Mouse (Mus musculus): ENCODE results near the gene Ripor1. TPM values are rescaled to one million over a fixed set of nuclear protein-coding genes. Genes with fewer than 3 reads are reported as not detected.

The Ripor1 gene
- polyA plus RNA-seq, 1 experiment from 2014 or later = 19.1 TPM

DNA sequence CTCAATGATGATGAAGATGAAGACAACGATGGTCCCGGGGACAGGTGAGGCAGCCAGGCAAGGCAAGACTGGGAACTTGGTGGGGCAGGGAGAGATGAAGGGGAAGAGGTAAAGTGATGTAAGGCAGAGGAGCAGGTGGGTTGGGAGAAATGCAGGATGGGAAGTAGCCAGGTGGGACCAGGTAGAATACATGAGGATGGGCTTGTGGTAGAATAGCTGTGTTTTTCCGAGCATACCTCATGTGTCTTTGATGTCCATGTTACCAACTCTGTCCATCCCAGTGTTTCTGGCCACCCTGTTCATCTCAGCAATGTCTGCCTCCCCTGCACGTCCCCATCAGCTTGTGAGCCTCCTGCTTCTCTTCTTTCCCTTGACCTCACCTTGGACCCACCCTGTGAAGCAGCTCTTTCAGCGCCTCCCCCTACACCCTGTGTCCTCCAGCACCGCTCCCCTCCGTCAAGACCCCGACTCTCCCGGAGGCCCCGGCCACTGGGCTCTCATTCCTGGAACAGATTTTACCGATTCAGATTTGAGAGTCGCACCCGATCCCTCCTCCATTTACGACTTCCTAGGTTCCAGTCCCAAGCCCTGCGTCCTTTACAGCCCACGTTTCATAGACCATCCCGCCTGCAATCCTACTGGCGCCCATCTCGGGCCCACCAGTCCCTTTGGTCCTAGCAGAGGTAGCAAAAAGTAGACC, 14.0 kb downstream of the Ripor1 start:
- ATAC-seq (replicated peaks; ENCODE audit: low FRiP score, low TSS enrichment, low read depth) (no peak), DNase-seq (ENCODE audit: low spot score) (no peak)
- no peak overlapping the region for H3K4me3 ChIP-seq (ENCODE audit: low read depth, low read length)
- WGBS = 91% methylated on average over 19 of the region's 19 CpGs
- H3K4me2 ChIP-seq (ENCODE audit: low read length) = no peak overlapping the region
- no peaks in the 10 kb centered on the region for H3K27me3 ChIP-seq (replicated peaks; ENCODE audit: control insufficient read depth, insufficient read depth, low read length)
- H3K9me3 ChIP-seq (ENCODE audit: control insufficient read depth, low read length) = no peaks in the 10 kb centered on the region
- H3K27ac ChIP-seq (ENCODE audit: low read depth) = no peak overlapping the region
- H3K4me1 ChIP-seq (replicated peaks; ENCODE audit: control insufficient read depth, insufficient read depth, low read length) = peaks cover 22% of the 10 kb centered on the region
- peaks cover 83% of the 10 kb centered on the region for H3K36me3 ChIP-seq (ENCODE audit: control insufficient read depth, insufficient read depth, low read length)
- no peak overlapping the region for H3K9ac ChIP-seq (ENCODE audit: low read length)

GRCm38 (mm10) chr8:105620211-105620610, 15.2 kb downstream of the Ripor1 start:
- Histone ChIP-seq H3K27ac (ENCODE audit: low read depth) (no peak overlapping the region), H3K27me3 (replicated peaks; ENCODE audit: control insufficient read depth, insufficient read depth, low read length) (no peaks in the 10 kb centered on the region), H3K4me1 (replicated peaks; ENCODE audit: control insufficient read depth, insufficient read depth, low read length) (peaks cover 21% of the 10 kb centered on the region), H3K9ac (ENCODE audit: low read length) (no peak overlapping the region), H3K4me2 (ENCODE audit: low read length) (no peak overlapping the region), H3K9me3 (ENCODE audit: control insufficient read depth, low read length) (no peaks in the 10 kb centered on the region), H3K36me3 (ENCODE audit: control insufficient read depth, insufficient read depth, low read length) (peaks cover 78% of the 10 kb centered on the region), H3K4me3 (ENCODE audit: low read depth, low read length) (no peak overlapping the region)
- 90% methylated on average over 19 of the region's 19 CpGs for WGBS
- DNase-seq (ENCODE audit: low spot score) (no peak), ATAC-seq (replicated peaks; ENCODE audit: low FRiP score, low TSS enrichment, low read depth) (no peak)

GRCm38 (mm10) chr8:105620946-105621720, 16.1 kb downstream of the Ripor1 start:
- no peak for DNase-seq (ENCODE audit: low spot score)
- peaks cover 21% of the 10 kb centered on the region for H3K4me1 ChIP-seq (replicated peaks; ENCODE audit: control insufficient read depth, insufficient read depth, low read length)
- no peaks in the 10 kb centered on the region for H3K9me3 ChIP-seq (ENCODE audit: control insufficient read depth, low read length)
- no peak overlapping the region for H3K9ac ChIP-seq (ENCODE audit: low read length)
- H3K27ac ChIP-seq (ENCODE audit: low read depth) = no peak overlapping the region
- no peak overlapping the region for H3K4me3 ChIP-seq (ENCODE audit: low read depth, low read length)
- H3K27me3 ChIP-seq (replicated peaks; ENCODE audit: control insufficient read depth, insufficient read depth, low read length) = no peaks in the 10 kb centered on the region
- ATAC-seq (replicated peaks; ENCODE audit: low FRiP score, low TSS enrichment, low read depth) = no peak
- peaks cover 69% of the 10 kb centered on the region for H3K36me3 ChIP-seq (ENCODE audit: control insufficient read depth, insufficient read depth, low read length)
- WGBS = 91% methylated on average over 21 of the region's 21 CpGs
- no peak overlapping the region for H3K4me2 ChIP-seq (ENCODE audit: low read length)

- Histone ChIP-seq H3K9me3 (ENCODE audit: control insufficient read depth, low read length) (no peaks in the 10 kb centered on the region), H3K4me3 (ENCODE audit: low read depth, low read length) (no peak overlapping the region), H3K27me3 (replicated peaks; ENCODE audit: control insufficient read depth, insufficient read depth, low read length) (no peaks in the 10 kb centered on the region), H3K27ac (ENCODE audit: low read depth) (peak overlapping the region; percentile 64; the same call in 1 of the 2 replicates), H3K36me3 (ENCODE audit: control insufficient read depth, insufficient read depth, low read length) (peaks cover 62% of the 10 kb centered on the region), H3K4me2 (ENCODE audit: low read length) (no peak overlapping the region), H3K9ac (ENCODE audit: low read length) (no peak overlapping the region), H3K4me1 (replicated peaks; ENCODE audit: control insufficient read depth, insufficient read depth, low read length) (peaks cover 21% of the 10 kb centered on the region)
- 79% methylated on average over 4 of the region's 4 CpGs for WGBS
- no peak for ATAC-seq (replicated peaks; ENCODE audit: low FRiP score, low TSS enrichment, low read depth)
- DNase-seq (ENCODE audit: low spot score) = no peak
These were observed 16.8 kb downstream of the Ripor1 start for GRCm38 (mm10) chr8:105621841-105622240.

GRCm38 (mm10) chr8:105622421-105622920, 17.4 kb downstream of the Ripor1 start:
- peaks cover 56% of the 10 kb centered on the region for H3K36me3 ChIP-seq (ENCODE audit: control insufficient read depth, insufficient read depth, low read length)
- peaks cover 21% of the 10 kb centered on the region for H3K4me1 ChIP-seq (replicated peaks; ENCODE audit: control insufficient read depth, insufficient read depth, low read length)
- no peaks in the 10 kb centered on the region for H3K9me3 ChIP-seq (ENCODE audit: control insufficient read depth, low read length)
- peak; percentile 89 for ATAC-seq (replicated peaks; ENCODE audit: low FRiP score, low TSS enrichment, low read depth)
- no peak overlapping the region for H3K4me3 ChIP-seq (ENCODE audit: low read depth, low read length)
- H3K27ac ChIP-seq (ENCODE audit: low read depth) = peak overlapping the region; percentile 64; the same call in 1 of the 2 replicates
- H3K4me2 ChIP-seq (ENCODE audit: low read length) = peak overlapping the region; percentile 22; the same call in 1 of the 2 replicates
- peak; percentile 97 for DNase-seq (ENCODE audit: low spot score)
- no peaks in the 10 kb centered on the region for H3K27me3 ChIP-seq (replicated peaks; ENCODE audit: control insufficient read depth, insufficient read depth, low read length)
- H3K9ac ChIP-seq (ENCODE audit: low read length) = no peak overlapping the region
- WGBS = 4% methylated on average over 8 of the region's 8 CpGs

DNA sequence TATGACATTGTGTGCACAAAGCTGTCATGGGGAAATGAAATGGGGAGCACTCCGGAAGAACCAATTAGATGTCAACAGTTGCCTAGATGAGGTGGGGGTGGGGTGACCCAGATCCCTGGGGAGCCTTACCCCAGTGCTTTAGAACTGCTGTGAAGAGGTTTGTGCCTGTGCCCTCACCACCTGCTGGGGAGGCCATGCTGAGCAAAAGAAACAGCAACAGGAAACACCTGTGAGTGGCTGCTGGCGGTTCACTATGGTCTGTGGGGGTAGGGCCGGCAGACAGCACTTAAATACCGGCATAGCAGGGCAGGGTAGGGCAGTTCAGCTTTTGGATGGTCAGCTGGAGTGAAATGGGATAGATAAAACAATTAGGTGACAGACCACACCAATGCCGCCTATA, 18.1 kb downstream of the Ripor1 start:
- Histone ChIP-seq H3K9me3 (ENCODE audit: control insufficient read depth, low read length) (no peaks in the 10 kb centered on the region), H3K9ac (ENCODE audit: low read length) (0 out of 2 replicates have a peak overlapping the region, but pooled peaks have one; percentile 1), H3K4me1 (replicated peaks; ENCODE audit: control insufficient read depth, insufficient read depth, low read length) (peaks cover 21% of the 10 kb centered on the region), H3K4me2 (ENCODE audit: low read length) (peak overlapping the region; percentile 22; the same call in 1 of the 2 replicates), H3K4me3 (ENCODE audit: low read depth, low read length) (no peak overlapping the region), H3K27ac (ENCODE audit: low read depth) (peak overlapping the region; percentile 38; the same call in 1 of the 2 replicates), H3K27me3 (replicated peaks; ENCODE audit: control insufficient read depth, insufficient read depth, low read length) (no peaks in the 10 kb centered on the region), H3K36me3 (ENCODE audit: control insufficient read depth, insufficient read depth, low read length) (peaks cover 50% of the 10 kb centered on the region)
- no peak for DNase-seq (ENCODE audit: low spot score)
- 35% methylated on average over 5 of the region's 5 CpGs for WGBS
- ATAC-seq (replicated peaks; ENCODE audit: low FRiP score, low TSS enrichment, low read depth) = no peak

DNA sequence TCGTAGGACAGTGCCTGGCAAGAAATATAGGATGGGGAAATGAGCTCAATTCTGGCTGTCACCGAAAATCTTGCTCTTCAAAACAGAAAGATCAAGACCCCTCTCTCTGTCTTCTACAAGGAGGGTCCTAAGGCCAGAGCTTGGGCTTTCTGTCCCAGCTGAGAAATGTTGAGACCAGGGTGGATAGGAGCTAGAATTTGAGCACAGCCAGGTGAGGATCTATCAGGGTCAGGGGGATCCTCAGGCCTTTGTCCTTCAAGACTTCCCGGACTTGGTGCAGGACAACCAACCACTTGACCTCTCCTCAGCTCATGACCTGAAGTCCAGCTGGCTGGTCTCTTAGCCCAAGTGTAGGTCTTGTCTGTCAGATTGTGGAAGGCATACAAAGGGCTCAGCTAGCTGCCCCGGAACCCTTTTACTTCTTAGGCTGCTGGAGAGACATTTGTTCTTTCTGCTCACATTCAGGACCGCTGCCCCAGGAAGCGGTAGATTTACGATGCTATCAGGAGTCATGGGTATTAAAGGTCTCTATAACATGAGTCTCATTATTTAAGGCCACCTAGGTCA, 18.7 kb downstream of the Ripor1 start:
- H3K27me3 ChIP-seq (replicated peaks; ENCODE audit: control insufficient read depth, insufficient read depth, low read length) = no peaks in the 10 kb centered on the region
- H3K27ac ChIP-seq (ENCODE audit: low read depth) = no peak overlapping the region
- DNase-seq (ENCODE audit: low spot score) = no peak
- peaks cover 43% of the 10 kb centered on the region for H3K36me3 ChIP-seq (ENCODE audit: control insufficient read depth, insufficient read depth, low read length)
- H3K4me1 ChIP-seq (replicated peaks; ENCODE audit: control insufficient read depth, insufficient read depth, low read length) = peaks cover 21% of the 10 kb centered on the region
- no peak overlapping the region for H3K9ac ChIP-seq (ENCODE audit: low read length)
- ATAC-seq (replicated peaks; ENCODE audit: low FRiP score, low TSS enrichment, low read depth) = no peak
- no peak overlapping the region for H3K4me2 ChIP-seq (ENCODE audit: low read length)
- H3K9me3 ChIP-seq (ENCODE audit: control insufficient read depth, low read length) = no peaks in the 10 kb centered on the region
- WGBS = 52% methylated on average over 7 of the region's 7 CpGs
- H3K4me3 ChIP-seq (ENCODE audit: low read depth, low read length) = no peak overlapping the region

- no peak for ATAC-seq (replicated peaks; ENCODE audit: low FRiP score, low TSS enrichment, low read depth)
- WGBS = 58% methylated on average over 3 of the region's 3 CpGs
- Histone ChIP-seq H3K4me2 (ENCODE audit: low read length) (no peak overlapping the region), H3K27ac (ENCODE audit: low read depth) (no peak overlapping the region), H3K36me3 (ENCODE audit: control insufficient read depth, insufficient read depth, low read length) (peaks cover 37% of the 10 kb centered on the region), H3K4me3 (ENCODE audit: low read depth, low read length) (no peak overlapping the region), H3K4me1 (replicated peaks; ENCODE audit: control insufficient read depth, insufficient read depth, low read length) (peaks cover 21% of the 10 kb centered on the region), H3K9ac (ENCODE audit: low read length) (no peak overlapping the region), H3K27me3 (replicated peaks; ENCODE audit: control insufficient read depth, insufficient read depth, low read length) (no peaks in the 10 kb centered on the region), H3K9me3 (ENCODE audit: control insufficient read depth, low read length) (no peaks in the 10 kb centered on the region)
- DNase-seq (ENCODE audit: low spot score) = no peak
These were observed 19.3 kb downstream of the Ripor1 start for GRCm38 (mm10) chr8:105624401-105624800.
